Mouse (Mus musculus) left cerebral cortex, adult 11 months (tissue): ENCODE measurements around the gene Nkx1-1.

Experiments used
- DNase-seq: peaks from one replicate; pipeline ENCODE4 v3.0.0; 2022; ENCODE audit warnings: low spot score

The Nkx1-1 gene

DNA sequence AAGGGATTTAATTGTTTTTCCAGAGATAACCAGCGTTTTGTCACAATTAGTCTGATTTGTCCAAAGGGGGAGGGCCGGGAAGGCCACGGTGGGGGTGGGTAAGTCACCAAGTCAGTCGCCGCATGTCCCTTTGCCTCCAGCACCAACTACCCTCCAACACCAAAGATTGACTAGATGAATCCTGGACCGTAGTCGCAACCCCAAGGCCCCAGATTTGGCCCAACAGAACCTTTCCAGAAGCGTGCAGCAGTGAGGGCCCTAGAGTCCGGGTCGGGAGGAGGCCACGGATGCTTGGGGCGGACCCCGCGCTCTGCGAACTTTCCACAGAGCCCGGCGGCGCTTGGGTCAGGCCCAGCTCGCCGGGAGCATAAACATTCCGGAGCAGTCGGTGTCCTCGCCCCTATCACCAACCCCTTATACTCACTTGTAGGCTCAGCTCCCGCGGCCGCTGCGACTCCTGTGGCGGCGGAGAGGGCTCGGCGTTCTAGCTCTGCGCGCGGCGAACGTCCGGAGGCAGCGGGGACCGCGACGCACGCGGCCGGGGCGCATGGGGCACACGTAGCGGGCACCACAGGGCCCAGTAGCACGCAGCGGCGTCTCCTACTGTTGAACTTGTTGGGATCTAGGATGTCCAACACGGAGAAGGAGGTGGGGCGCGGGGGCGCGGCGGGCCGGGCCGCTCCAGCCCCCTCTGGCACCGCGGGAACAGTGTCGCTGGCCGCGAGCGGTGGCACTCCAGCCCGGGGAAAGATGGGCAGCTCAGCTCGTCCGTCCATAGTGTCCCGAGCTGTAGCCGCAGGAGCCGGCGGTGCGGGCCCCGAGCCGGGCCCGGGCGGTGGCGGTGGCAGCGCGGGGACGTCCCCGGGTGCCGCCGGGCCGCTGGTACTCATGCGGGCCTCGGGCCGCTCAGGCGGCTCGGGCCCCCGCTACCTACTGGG, at the start of gene Nkx1-1:
TSS of gene Nkx1-1 (minus strand) at position 776 of the 938 bp plus-strand sequence.
- no peak for DNase-seq

DNA sequence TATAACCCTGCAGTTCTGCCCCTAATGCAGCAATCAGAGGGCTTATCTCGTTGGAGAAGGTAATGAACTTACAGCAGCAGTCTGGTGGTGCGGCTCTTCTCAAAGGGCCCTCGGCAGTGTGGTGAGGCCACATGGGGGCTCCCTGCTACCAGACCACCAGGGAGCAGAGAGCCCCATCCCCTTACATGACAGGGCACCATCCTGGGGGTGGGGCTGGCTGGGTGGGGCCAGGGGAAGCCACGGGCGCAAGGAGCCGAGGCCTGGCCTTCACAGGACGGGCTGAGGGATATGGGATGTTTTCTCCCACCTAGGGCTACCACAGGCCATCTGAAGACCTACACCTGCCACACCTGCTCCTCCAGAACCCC, 47.5 kb upstream of the Nkx1-1 start:
- no peak for DNase-seq

DNA sequence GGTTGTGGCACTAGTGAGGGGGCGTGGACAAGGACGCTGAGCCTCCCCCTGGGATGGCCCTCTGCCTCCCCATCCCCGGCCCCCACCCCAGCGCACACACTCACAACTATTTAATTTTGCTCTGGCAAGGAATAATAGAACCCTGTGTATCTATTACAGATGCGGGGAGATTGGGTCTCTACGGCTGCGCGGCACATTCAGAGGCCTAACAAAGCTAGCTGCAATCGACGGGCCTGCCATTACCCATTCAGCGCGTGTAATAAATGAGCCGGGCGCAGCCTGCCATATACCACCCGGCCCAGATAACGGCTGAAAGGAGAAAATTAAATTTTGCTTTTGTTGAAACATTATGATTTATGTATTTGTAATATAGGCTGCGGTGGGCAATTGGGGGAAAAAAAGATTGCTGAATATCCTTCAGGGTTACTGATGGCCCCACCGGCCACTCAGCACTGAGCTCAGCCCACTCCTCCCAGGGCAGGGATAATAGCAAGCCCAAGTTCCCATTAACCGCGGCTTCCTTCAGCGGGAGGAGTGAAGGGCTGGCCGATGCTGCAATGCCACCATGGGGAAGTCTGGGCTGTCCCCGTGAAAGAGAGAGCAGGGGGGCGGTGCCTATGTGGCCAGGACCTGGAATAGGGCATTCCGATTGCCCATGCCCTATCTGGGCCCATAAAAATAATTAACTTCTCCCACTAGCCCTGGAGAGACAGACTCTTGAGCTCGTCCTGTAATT, 47.0 kb upstream of the Nkx1-1 start:
- no peak for DNase-seq

DNA sequence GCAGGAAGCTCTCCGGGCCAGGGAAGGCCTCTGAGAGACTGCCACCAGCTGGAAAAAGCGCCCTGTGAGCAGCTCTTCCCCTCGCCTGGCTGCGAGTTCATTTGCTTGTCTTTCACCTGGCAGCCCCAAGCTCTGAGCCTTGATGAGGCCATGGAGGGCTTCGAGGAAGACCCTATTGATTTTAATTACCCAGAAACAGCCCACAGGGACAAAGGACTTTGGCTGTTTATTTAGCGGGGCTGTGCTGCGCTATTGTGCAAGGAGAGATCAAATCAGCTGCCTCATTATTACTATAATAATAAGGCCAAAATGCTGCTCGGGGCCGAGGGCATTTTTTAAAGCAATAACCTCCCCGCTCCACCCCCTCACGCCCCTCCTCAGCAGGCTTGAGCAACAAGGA, 31.7 kb upstream of the Nkx1-1 start:
- no peak for DNase-seq

DNA sequence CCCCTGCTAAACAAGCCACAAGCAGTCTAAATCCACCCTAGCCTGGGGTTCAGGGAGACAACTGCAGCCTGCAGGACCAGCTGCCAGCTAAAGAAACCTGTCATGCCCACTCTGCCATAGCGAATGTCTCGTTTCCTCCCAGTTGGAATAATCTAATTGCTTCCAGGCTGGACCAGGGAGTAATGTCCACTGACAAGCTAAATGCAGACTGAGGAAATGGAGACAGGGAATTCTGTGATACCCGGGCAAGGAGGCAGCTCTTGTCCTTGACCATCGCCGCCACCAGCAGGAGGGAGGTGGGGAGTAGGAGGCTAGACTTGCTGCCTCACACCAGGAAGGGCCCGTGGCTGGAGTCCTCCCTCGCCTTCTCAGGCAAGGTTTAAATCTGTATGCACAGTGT, 30.6 kb upstream of the Nkx1-1 start:
- no peak for DNase-seq

DNA sequence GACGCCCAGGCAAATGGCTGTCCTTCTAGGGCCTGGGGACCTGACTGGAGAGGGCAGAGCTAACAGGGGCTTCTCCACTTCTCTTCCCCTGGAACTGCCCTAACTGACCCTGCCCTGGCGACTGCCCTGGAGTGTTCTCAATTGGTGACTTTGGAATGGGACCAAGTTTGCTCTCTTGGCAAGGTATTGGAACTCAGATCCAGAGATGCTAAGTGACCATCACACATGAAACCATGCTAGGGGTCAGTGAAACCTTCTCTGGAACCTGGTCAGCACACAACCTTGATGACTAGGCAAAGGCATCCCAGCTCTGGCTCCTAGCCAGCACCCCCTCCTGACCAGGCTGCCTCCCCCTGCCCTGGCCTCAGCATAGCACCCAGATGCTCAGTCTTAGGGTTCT, 25.3 kb upstream of the Nkx1-1 start:
- DNase-seq: no peak

DNA sequence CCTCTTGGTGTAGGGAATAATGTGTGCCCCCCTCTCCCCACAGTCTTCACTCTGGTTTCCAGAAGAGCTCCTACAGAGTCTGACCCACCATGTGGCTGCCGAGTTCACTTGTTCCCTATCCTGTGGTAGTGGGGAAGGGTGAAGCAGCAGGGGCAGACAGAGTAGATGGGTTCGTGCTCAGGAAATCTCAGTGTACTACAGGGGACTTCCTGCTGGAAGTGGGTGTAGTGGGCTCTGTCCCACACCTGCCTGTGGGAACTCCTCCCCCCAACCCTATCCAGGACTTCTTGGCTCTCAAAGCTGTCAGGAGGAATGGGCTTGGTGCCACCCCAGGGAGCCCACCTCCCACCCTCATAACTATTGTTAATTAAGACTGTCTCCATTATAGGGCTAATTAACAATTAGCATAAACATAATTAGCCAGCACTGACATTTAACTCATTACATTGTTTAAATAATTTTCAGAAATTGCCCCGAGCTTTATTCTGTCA, 24.4 kb upstream of the Nkx1-1 start:
- DNase-seq: no peak

DNA sequence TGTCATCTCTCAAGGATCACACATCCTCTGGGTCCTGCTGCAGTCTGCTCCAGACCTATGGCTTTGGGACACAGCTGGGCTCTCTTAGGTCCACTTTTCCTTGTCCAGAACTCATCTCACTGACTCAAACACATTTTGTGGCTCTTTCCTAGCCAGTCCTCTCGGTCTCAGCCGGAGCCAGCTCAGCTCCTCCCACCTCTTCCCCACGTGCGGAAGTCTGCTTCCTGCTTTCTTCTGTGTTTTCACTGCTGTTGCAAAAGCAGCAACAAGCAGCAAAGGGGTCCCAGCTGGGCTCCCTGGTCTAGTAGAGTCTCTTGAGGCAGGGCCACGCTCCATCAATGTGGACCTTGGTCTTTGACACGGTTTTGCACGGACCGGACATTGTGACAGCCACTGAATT, 22.0 kb upstream of the Nkx1-1 start:
- DNase-seq: no peak

DNA sequence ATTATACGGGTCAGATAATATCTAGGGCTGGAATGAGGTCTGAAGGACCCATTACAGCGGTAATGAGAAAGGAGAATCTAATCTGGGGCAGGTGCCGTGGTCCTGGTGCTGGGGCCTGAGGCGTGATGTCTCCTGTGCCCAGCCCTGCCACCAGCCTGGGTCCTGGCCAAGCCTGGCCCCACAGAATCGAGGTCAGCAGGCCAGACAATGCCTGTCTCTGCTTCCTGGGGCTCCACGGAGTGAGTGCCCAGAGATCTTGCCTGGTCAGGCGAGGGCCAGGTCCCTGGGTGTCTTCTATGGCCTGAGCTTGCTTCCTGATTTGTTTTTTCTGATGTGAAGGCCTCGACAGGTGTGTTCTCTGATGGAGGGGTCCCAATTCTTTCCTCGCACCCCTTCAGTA, 10.0 kb upstream of the Nkx1-1 start:
- no peak for DNase-seq

DNA sequence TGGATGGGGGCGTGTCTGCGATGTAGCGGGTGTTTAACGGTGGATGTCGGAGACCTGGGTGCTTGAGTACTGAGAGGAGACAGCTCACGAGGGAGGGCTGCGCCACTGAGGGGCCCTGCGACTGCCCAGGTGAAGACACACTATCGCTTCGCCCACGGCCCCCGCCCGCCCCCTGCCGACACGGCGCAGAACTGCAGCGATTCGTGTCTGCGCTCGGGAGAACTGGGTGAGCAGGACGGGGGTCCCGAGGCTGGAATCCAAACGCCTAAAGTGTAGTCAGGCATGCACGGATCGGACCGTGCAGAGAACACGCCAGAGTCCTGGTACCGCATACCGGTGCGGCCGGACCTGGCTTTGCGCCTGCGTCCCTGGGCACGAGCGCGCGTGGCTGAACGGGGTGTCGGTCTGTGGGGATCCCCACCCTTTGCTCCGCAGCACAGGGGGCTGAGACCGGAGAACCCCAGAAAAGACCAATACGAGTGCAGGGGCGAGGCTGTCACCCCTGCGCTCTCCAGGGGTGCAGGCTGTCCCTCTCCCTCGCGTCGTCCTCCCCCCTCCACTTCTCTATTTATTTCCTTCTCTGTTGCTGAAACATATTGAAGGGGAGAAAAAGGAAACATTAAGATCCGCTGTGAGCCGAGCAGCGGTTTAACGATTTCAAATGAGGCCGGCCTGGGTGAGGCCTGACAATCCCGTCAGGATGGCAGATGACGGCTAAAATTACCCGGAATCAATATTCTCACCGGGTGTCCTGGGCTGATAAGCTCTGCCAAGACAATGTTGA, 9.3 kb upstream of the Nkx1-1 start:
- no peak for DNase-seq

DNA sequence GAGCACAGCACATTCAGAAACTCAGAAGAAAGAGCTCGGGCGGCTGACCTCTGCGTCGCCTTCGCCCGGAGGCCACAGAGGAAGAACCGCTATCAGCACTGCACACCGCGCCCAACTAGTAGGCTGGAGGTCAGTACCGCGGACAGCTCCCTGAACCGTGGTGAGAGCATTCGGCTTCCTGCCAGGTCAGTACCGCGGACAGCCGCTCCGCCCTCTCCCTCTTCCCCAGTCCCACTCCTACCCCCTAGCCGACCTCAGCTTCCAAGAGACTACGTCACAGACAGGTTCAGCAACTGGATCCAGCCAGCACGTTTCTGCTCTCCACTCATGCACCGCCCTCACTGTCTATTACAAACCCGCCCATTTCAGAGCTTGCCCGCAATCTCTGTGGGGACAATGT, 4.4 kb upstream of the Nkx1-1 start:
- peak; percentile 19 for DNase-seq

DNA sequence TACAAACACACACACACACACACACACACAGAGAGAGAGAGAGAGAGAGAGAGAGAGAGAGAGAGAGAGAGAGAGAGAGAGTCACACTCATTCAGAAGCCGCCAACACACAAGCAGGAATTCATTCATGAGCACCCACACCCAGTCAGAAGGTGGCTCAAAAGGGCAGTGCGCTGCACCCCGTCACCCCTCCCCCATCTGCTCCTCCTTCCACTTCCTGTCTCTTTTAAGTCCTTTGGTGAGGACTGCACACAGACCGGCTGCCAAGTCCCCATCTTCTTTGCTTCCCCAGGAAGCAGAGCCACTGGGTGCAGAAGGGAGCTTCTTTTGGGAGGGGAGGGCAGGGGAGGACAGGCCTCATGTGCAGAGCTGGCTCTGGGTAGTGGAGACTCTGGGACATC, 2.2 kb upstream of the Nkx1-1 start:
- DNase-seq: no peak

DNA sequence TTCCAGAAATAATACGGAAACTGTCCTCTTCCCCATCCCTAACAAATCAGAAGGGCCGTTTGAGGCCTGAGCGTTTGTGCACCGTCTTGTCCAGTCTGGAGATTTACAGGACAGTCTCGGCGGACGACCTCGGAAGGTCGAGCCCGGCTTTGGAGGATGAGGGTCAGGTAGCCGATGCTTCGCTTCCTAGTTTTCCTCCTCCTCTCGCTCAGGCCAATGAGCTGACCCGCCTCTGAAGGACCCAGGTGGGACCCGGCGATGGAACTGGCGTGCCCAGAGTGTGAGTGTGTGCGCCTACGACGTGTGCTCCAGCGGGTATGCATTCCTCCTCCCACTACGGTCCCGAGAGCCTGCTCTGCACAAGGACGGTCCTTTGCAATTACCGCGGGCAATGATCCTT, 1.4 kb upstream of the Nkx1-1 start:
- no peak for DNase-seq

DNA sequence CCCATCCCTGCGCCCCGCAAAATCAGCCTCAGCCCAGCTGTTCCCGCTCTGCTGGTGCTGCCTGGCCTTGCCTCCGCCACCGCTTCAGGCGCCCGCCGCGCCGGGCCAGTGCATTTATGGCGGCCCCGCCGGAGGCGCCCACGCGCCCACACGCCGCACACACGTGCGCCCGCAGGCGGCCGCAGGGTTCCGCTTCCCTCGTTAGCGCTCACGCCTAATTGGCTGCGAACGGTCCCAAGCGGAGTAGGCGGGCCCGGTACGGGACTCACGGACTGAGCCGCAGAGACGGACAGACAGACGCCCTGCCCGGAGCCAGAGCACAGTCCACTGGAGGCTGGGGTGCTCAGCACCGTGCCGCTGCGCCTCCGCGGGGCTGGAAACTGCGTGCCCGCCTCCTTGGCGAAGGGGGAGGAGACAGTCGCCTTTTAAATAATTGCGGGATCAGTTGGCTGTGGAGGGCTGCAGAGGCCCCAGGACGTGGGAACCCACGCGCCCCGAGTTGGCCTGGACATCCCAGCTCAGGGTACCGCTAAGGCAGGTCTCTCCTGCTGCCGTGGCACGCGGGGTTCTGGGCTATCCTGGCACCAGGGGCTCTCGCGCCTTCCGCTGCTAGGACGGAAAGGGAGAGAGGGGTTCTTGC, 485 bp upstream of the Nkx1-1 start:
- DNase-seq: no peak

DNA sequence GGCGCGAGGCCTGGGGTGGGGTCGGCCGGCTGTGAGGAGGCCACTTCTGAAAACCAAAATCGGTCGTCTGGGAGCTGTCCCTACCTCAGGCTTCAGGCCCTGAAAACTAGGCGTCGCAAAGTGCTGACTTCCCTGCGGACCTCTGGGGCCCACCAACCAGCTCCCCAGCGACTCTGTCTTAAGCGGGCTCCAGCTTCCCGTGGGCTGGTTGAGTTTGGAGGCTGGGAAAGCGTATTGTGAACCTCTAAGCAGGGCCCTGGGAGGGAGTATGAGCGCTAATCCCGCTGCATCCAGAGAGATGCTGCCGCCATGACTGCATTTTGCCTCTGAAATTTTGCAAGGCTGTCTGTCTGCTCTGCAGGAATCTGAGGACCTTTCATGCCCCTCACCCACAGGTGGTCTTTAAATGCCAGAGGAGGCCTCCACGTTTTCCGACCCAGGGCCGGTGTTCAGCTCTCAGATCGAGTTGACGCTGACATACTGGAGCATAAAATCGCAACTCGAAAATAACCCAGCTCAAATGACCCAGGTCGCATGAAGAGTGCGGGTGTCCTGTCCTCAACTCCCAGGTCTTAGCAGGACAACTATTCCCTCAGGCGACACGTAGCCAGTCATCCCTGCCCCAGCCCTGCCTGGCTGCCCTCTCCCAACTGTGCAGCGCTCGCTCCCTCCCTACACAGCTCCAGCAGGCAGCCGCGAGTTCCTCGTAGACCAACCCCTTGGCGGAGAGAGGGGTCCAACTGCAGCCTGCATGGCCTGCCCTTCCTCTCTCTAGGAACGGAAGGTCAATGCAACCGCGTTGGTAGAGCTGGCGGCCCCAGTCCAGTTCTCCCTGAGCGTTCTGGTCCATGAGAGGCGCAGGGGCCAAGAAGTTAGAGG, 1.5 kb downstream of the Nkx1-1 start:
- no peak for DNase-seq

DNA sequence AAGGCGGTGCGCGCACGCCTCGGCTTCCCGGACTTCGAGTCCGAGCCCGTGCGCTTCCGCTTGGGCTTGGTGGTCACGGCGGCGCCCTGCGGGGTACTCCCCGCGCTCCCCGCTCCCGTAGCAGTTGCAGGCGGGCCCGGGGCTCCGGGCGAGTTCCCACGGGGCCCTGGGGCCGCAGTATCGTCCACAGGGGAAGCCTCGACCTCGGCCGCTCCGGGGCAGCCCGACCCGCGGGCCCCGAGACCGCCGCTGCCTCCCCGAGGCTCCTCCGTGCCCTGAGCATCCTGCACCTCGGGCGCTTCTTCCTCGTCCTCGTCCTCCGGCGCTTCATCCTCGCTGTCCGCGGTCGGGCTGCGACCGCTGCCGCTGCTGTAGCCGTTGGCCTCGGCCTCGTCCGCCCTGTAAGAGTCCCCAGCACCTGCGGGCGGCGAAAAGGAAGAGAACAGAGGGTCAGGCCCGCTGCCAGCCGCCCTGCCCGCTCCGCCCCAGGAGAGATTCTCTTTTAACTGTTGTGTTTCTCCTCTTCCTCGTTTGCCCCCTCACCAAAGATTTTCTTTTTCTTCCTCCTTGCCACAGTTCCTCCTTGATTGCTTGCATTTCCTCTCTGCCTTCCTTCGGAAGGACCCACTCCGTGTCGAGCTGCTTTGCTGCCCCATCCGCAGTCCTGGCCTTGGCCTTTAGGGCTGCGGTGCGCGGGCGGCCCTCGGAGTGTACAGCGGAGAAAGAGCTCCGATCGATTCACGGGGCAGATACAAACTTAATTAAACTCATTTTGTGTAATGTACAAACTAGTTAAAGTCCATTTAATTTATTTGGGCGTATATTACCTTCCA, 2.4 kb downstream of the Nkx1-1 start:
- no peak for DNase-seq

DNA sequence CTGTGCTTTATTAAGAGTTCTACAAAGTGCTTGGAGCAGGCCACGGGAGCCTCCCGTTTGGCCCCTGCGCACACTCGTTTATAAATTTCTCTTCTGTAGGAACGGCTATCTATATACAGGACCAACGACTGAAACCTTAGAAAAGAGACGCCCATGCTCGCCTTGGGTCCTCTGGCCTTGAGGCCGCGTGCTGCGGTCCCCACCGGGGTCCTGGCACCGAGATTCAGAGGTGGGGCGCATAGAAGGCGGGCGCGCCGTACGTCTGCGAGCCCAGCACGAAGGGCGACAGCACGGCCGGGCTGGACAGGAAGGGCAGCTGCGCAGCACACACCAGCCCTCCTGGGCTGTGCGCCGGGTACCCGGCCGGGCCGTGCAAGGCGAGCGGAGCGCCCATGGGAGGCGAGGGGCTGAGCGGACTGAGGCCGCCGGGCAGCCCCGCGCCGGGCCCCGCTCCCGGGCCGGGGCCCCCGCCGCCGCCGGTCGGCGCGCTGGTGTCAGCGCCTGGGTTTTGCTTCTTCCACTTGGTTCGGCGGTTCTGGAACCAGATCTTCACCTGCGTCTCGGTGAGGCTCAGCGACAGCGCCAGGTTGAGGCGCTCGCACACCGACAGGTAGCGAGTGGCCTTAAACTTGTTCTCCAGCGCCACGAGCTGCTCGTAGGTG, 3.1 kb downstream of the Nkx1-1 start:
- DNase-seq: no peak

DNA sequence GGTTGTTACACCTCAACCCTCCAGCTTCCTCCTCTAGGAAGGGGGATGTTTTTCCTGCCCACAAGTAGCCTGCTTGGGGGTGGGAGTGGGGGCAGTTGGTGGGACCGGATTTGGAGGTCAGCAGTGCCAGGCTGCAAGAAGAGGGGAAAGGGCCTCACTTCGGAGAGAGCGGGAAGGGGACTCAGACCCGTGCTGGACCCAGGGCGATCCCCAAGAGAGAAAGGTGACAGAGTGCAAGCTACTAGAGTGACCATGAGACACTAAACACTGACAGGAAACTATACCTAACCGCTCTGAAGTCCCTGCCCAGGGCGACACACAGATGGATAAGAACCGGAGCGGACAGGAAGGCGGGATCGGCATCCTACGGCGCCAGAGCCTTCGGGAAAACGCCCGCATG, 3.7 kb downstream of the Nkx1-1 start:
- no peak for DNase-seq

DNA sequence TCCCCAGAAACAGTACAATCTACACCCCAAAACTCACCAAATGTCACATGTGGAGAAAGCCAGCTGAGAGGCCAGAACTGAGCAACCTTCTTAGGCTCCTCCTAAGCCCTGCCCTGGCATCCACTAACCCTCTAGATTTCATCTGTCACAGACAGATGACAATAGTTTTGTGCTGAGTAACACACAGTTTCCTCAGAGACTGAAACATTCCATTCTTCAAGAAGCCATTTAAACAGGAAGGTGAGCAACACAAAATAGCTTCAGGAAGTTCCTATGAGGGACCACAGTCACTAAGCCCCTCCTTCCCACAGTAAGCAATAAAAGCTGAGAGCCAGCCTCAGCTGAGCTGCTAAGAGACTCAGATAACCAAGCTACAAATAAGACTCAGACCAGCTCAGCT, 6.3 kb downstream of the Nkx1-1 start:
- DNase-seq: no peak

DNA sequence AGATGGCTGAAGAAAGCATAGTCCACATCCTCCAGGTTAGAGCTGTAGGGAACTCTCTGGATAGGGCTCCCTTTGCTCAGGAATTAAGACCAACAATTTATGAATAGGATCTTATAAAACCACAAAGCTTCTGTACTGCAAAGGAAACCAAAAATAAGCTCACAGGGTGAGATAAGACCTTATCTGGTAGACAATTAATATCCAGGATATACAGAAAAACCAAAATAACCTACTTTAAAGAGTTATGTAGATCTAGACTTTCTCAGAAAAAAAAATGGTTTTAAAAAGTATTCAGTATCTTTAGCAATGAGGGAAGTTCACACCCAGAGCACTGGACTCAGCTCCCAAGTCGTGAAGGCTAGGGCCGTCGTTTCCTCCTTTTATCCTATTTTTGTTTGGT, 13.5 kb downstream of the Nkx1-1 start:
- no peak for DNase-seq
